Mouse (Mus musculus) heart, embryonic 14.5 days (tissue): ENCODE measurements around the gene Rnf141. TPM values are rescaled to one million over a fixed set of nuclear protein-coding genes. Genes with fewer than 3 reads are reported as not detected.

Experiments
- microRNA-seq: library from miRNA; unstranded; fragments of <30 nt; microRNA quantifications from one replicate; pipeline ENCODE4, GENCODE M21; 2016
- polyA plus RNA-seq: library from polyadenylated mRNA; unstranded; fragments of >200 nt; fragmentation: Nextera tagmentation; extraction: Ambion mirVana; gene quantifications from 2 replicates; pipeline ENCODE4 v1.2.1, GENCODE M21; 2014

The Rnf141 gene
- polyA plus RNA-seq, 1 experiment from 2014 or later: 40.2 TPM

Small RNA genes within 50 kb of the gene (microRNA-seq; reads per million reads assigned to microRNA genes)
- not detected for gene Gm47282

Other genes with a start within 250 kb of the Rnf141 start
- gene Sbf2, start 229.5 kb downstream of the Rnf141 start, polyA plus RNA-seq: 37.1 and 38.4 TPM in 2 replicates
- 13.7 and 15.3 TPM in 2 replicates for gene Adm, start 216.8 kb downstream of the Rnf141 start, polyA plus RNA-seq
- 5.8 and 7.9 TPM in 2 replicates for gene Ampd3, start 76.3 kb downstream of the Rnf141 start, polyA plus RNA-seq
- gene Lyve1, start 18.8 kb upstream of the Rnf141 start, polyA plus RNA-seq: 5.7 and 6.3 TPM in 2 replicates
- 6.0 and 6.3 TPM in 2 replicates for gene Mrvi1, start 138.0 kb upstream of the Rnf141 start, polyA plus RNA-seq
- 38.2 and 42.7 TPM in 2 replicates for gene Ctr9, start 184.5 kb upstream of the Rnf141 start, polyA plus RNA-seq
- 669 and 674 TPM in 2 replicates for gene Eif4g2, start 238.6 kb upstream of the Rnf141 start, polyA plus RNA-seq